Mouse (Mus musculus) neural tube, embryonic 14.5 days (tissue): ENCODE results near the gene Gtf2i. TPM values are rescaled to one million over a fixed set of nuclear protein-coding genes. Genes with fewer than 3 reads are reported as not detected.

ENCODE experiments used
- ATAC-seq: fragments of 200-750 bp; cut with Nextera tagmentation; 2 replicates; pipeline ENCODE4 v1.8.0; 2017; ENCODE audit warnings: low read depth, mild to moderate bottlenecking, moderate TSS enrichment, moderate library complexity
- H3K27ac ChIP-seq: fragments of 300-500 bp; sonication (generic); 2 replicates; pipeline ENCODE4 v1.5.1; 2014; ENCODE audit warnings: low read depth, mild to moderate bottlenecking, control low read depth, low read length, moderate library complexity, mixed read lengths
- H3K27me3 ChIP-seq: fragments of 300-500 bp; sonication (generic); 2 replicates; pipeline ENCODE4 v1.6.1; 2014; ENCODE audit warnings: low read length; ENCODE audit not compliant: control insufficient read depth, insufficient read depth
- H3K36me3 ChIP-seq: fragments of 300-500 bp; sonication (generic); 2 replicates; pipeline ENCODE4 v1.6.1; 2014; ENCODE audit warnings: low read length, mixed read lengths; ENCODE audit not compliant: control insufficient read depth, insufficient read depth
- H3K4me1 ChIP-seq: fragments of 300-500 bp; sonication (generic); 2 replicates; pipeline ENCODE4 v1.6.1; 2014; ENCODE audit warnings: low read length; ENCODE audit not compliant: control insufficient read depth, insufficient read depth
- H3K4me2 ChIP-seq: fragments of 300-500 bp; sonication (generic); 2 replicates; pipeline ENCODE4 v1.6.1; 2014; ENCODE audit warnings: mild to moderate bottlenecking, low read depth, low read length, control low read depth
- H3K4me3 ChIP-seq: fragments of 300-500 bp; sonication (generic); 2 replicates; pipeline ENCODE4 v1.5.1; 2014; ENCODE audit warnings: low read depth, low read length, control low read depth, mixed read lengths
- H3K9ac ChIP-seq: fragments of 300-500 bp; sonication (generic); replicated peaks from 2 replicates; pipeline ENCODE4 v1.6.1; 2014; ENCODE audit warnings: low read depth, mild to moderate bottlenecking, control low read depth, low read length, mixed read lengths
- H3K9me3 ChIP-seq: fragments of 300-500 bp; sonication (generic); 2 replicates; pipeline ENCODE4 v1.6.1; 2016; ENCODE audit warnings: low read length; ENCODE audit not compliant: control insufficient read depth
- WGBS: fragments of 180-500 bp; shearing (Covaris S2); extraction: QIAGEN DNeasy Blood & Tissue Kit; methylation state at CpG from one replicate; pipeline ENCODE4 v1.1.7; 2014; 5-methylcytosine and 5-hydroxymethylcytosine counted together
- polyA plus RNA-seq: library from polyadenylated mRNA; unstranded; fragments of >200 nt; fragmentation: Nextera tagmentation; extraction: Ambion mirVana; gene quantifications from 2 replicates; pipeline ENCODE4 v1.2.1, GENCODE M21; 2014

Gene Gtf2i
- polyA plus RNA-seq, 1 experiment from 2014 or later: 111 TPM

- no peak for ATAC-seq
- 87% methylated on average over 7 of the region's 7 CpGs for WGBS
- Histone ChIP-seq H3K9ac (no peak overlapping the region), H3K4me1 (no peaks in the 10 kb centered on the region), H3K36me3 (peaks cover 34% of the 10 kb centered on the region), H3K4me3 (no peak overlapping the region), H3K27me3 (no peaks in the 10 kb centered on the region), H3K4me2 (no peak overlapping the region), H3K27ac (no peak overlapping the region), H3K9me3 (no peaks in the 10 kb centered on the region)
Observed at GRCm38 (mm10) chr5:134294606-134295005, 20.0 kb downstream of the Gtf2i start.

GRCm38 (mm10) chr5:134291096-134291495, 23.5 kb downstream of the Gtf2i start:
- no peak for ATAC-seq
- Histone ChIP-seq H3K27ac (no peak overlapping the region), H3K4me1 (no peaks in the 10 kb centered on the region), H3K9ac (no peak overlapping the region), H3K36me3 (peaks cover 65% of the 10 kb centered on the region), H3K4me3 (no peak overlapping the region), H3K4me2 (no peak overlapping the region), H3K9me3 (no peaks in the 10 kb centered on the region), H3K27me3 (no peaks in the 10 kb centered on the region)
- 99% methylated on average over 6 of the region's 6 CpGs for WGBS

GRCm38 (mm10) chr5:134289935-134290560, 24.5 kb downstream of the Gtf2i start:
- Histone ChIP-seq H3K36me3 (peaks cover 73% of the 10 kb centered on the region), H3K4me2 (no peak overlapping the region), H3K9me3 (no peaks in the 10 kb centered on the region), H3K4me1 (no peaks in the 10 kb centered on the region), H3K27ac (no peak overlapping the region), H3K4me3 (no peak overlapping the region), H3K27me3 (no peaks in the 10 kb centered on the region), H3K9ac (no peak overlapping the region)
- WGBS: 88% methylated on average over 12 of the region's 12 CpGs
- no peak for ATAC-seq

GRCm38 (mm10) chr5:134288071-134288470, 26.5 kb downstream of the Gtf2i start:
- no peaks in the 10 kb centered on the region for H3K27me3 ChIP-seq
- H3K9me3 ChIP-seq: no peaks in the 10 kb centered on the region
- 97% methylated on average over 3 of the region's 3 CpGs for WGBS
- H3K4me1 ChIP-seq: no peaks in the 10 kb centered on the region
- no peak overlapping the region for H3K27ac ChIP-seq
- H3K9ac ChIP-seq: no peak overlapping the region
- no peak overlapping the region for H3K4me2 ChIP-seq
- no peak overlapping the region for H3K4me3 ChIP-seq
- no peak for ATAC-seq
- peaks cover 80% of the 10 kb centered on the region for H3K36me3 ChIP-seq

DNA sequence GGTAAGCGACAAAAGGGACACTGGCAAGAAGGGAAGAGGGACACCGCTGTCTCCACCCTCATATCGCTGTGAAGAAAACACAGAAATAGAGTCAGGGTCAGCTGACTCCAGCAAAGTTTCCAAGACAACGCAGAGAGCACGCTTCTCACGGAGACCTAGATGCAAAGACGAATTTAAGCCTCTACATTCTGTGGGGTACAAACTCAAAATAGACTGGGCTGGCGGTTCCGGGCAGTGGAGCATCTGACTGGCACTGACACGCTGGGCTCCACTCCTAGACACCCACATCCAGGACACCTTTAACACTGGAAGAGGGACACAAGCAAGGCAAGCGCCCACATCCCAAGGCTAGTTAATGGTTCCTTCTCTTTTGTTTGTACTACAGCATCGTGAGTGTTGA, 29.6 kb downstream of the Gtf2i start:
- 92% methylated on average over 12 of the region's 12 CpGs for WGBS
- no peak overlapping the region for H3K9ac ChIP-seq
- no peak overlapping the region for H3K4me2 ChIP-seq
- no peaks in the 10 kb centered on the region for H3K9me3 ChIP-seq
- no peaks in the 10 kb centered on the region for H3K27me3 ChIP-seq
- no peaks in the 10 kb centered on the region for H3K4me1 ChIP-seq
- ATAC-seq: no peak
- H3K27ac ChIP-seq: no peak overlapping the region
- no peak overlapping the region for H3K4me3 ChIP-seq
- H3K36me3 ChIP-seq: peaks cover 68% of the 10 kb centered on the region

DNA sequence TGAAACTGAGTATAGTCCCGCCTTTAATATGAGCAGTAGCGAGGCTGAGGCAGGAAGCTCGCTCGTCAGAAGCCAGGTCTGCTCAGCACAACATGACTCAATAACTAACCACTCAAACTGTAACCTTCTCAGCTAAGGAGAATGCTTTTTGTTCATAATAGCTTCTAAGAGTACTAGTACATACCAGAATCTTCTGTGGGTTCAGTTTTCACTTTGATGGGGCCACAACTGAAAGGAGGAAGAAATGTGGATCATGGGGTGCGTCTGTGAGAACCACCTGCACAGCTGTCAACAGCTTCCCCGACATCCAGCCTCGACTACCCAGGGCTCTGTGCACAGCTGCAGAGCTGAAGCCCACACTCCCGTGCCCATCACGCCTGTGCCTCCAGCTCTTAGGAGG, 32.0 kb downstream of the Gtf2i start:
- WGBS: 94% methylated on average over 9 of the region's 9 CpGs
- no peak for ATAC-seq
- H3K4me2 ChIP-seq: no peak overlapping the region
- peaks cover 72% of the 10 kb centered on the region for H3K36me3 ChIP-seq
- H3K27me3 ChIP-seq: no peaks in the 10 kb centered on the region
- H3K4me1 ChIP-seq: no peaks in the 10 kb centered on the region
- H3K27ac ChIP-seq: no peak overlapping the region
- no peak overlapping the region for H3K4me3 ChIP-seq
- H3K9ac ChIP-seq: no peak overlapping the region
- H3K9me3 ChIP-seq: no peaks in the 10 kb centered on the region

GRCm38 (mm10) chr5:134282076-134282475, 32.5 kb downstream of the Gtf2i start:
- Histone ChIP-seq H3K4me3 (no peak overlapping the region), H3K9me3 (no peaks in the 10 kb centered on the region), H3K4me2 (no peak overlapping the region), H3K27ac (no peak overlapping the region), H3K27me3 (no peaks in the 10 kb centered on the region), H3K9ac (no peak overlapping the region), H3K36me3 (peaks cover 72% of the 10 kb centered on the region), H3K4me1 (no peaks in the 10 kb centered on the region)
- no peak for ATAC-seq
- 72% methylated on average over 3 of the region's 3 CpGs for WGBS

DNA sequence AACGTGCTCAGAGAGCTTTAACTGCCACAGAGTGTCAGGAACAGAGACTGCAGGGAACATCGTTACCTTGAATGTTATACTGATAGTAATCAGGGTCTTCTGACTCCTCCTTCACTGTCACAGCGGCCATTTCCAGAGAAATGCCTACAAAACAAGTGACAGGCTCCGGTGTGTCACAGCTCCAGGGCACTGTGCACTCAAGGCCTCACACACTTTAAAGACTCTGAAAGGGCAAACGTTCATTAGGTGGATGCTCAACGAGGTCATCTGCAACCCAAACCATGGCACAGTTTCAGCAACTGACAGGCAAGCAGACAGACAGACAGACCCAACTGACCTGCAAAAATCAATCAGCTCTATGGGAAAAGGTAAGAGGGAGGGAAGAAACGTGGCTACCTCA, 35.2 kb downstream of the Gtf2i start:
- ATAC-seq: no peak
- H3K27me3 ChIP-seq: no peaks in the 10 kb centered on the region
- H3K27ac ChIP-seq: no peak overlapping the region
- no peak overlapping the region for H3K4me2 ChIP-seq
- H3K36me3 ChIP-seq: peaks cover 68% of the 10 kb centered on the region
- no peak overlapping the region for H3K9ac ChIP-seq
- no peaks in the 10 kb centered on the region for H3K4me1 ChIP-seq
- 88% methylated on average over 7 of the region's 7 CpGs for WGBS
- no peaks in the 10 kb centered on the region for H3K9me3 ChIP-seq
- no peak overlapping the region for H3K4me3 ChIP-seq

- H3K27me3 ChIP-seq: no peaks in the 10 kb centered on the region
- H3K4me2 ChIP-seq: no peak overlapping the region
- no peaks in the 10 kb centered on the region for H3K9me3 ChIP-seq
- no peak overlapping the region for H3K27ac ChIP-seq
- ATAC-seq: no peak
- H3K9ac ChIP-seq: no peak overlapping the region
- no peak overlapping the region for H3K4me3 ChIP-seq
- no peaks in the 10 kb centered on the region for H3K4me1 ChIP-seq
- H3K36me3 ChIP-seq: peaks cover 72% of the 10 kb centered on the region
- 90% methylated on average over 4 of the region's 4 CpGs for WGBS
Observed at GRCm38 (mm10) chr5:134277109-134277508, 37.5 kb downstream of the Gtf2i start.
